Mouse (Mus musculus) adrenal gland, postnatal 4 days (tissue): Measurements from ENCODE around the gene Mark3. TPM values are rescaled to one million over a fixed set of nuclear protein-coding genes. Genes with fewer than 3 reads are reported as not detected.
"Not testable (repeated sequence)": the region's sequence is repeated elsewhere in the genome, so short reads cannot be mapped to it uniquely, and the experiment has no call there.

Experiments
- DNase-seq, 2 experiments: peaks; one replicate each; pipeline ENCODE4 v3.0.0; 2021 to 2022; ENCODE audit warnings: low spot score in 2 of 2, mixed read lengths in 2 of 2
- total RNA-seq, 2 experiments: library from RNA; stranded (reverse); gene quantifications; 2 replicates each; pipeline ENCODE4 v1.2.3; 2021

Gene Mark3
- total RNA-seq, 2 experiments from 2014 or later, result 104 to 111 TPM

DNA sequence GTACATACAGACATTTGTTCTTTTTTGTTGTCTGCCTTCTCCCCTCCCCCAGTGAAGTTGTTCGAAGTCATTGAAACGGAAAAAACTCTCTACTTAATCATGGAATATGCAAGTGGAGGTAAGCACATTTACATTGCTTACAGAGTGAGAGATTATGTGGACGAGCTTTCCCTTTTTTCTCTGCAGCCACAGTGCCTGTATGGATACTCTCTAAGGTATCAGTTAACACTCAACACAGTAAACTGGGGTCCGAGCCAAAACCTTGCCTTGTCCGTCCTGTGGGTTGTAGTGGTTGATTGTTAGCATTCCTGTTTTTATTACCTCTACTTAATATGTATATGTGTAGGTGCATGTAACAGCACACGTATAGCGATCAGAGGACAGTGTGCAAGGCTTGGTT is 43.9 kb downstream of the Mark3 start:
- no peak for DNase-seq

DNA sequence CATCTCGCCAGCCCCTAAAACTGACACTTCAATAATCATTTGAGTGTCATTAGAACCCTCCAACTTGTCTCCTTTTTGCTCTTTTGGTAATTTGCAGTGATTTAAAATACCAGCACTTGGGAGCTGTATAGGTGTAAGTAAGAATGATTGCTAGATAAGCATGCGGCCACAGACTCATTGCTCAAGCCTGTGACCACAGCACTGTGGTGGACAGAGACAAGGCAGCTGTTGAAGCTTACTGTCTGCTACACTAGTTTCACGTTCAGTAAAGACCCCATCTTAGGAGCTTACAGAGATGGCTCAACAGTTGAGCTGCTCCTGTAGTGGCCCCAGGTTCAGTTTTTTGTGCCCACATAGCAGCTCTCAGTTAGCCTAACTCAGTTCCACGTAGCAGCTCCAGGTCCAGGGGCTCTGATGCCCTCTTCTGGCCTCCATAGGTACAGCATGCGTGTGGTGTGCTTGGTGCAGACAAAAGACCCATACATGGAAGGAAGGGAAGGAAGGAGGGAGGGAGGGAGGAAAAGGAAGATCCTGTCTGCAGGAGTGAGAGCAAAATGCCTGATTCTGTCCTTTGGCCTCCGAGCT is 73.8 kb downstream of the Mark3 start:
- peak in 1 of 2 experiments; percentile 21 for DNase-seq

DNA sequence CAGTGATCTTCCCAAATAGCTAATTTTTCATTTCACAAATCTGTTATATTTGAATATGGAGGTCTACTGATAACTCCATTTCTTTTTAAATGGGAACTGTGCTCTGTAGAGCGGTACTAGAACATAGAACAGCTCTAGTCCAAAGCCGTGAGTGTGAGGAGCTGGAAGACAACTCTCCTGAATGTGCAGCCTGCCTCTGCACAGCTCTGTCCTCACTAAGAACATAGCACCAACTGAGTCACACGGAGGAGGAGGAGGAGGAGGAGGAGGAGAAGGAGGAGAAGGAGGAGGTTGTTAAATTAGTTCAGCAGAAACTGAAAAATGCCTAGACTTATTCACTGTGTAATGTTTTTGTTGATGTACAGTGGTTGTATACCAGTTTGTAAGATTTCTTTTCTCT is 78.6 kb downstream of the Mark3 start:
- no peak for DNase-seq

DNA sequence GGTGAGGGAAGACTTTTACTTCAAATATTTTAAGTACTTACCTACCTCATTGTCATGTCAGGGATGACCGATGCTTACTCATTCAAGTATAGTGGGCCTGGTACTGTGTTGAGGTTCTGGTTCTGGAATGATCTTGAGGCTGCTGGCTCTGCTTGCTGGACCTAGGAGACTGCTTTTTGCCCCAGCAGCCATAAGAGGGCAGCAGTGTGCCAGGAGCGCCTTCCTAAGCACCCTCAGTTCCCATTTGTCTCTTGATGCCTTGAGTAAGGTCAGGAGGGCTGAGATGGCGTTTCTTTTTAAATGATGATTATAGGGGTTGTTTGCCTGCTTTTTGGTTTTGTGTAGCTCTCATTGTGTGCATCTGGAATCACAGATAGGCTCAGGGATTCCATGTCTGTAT is 79.1 kb downstream of the Mark3 start:
- no peak for DNase-seq

DNA sequence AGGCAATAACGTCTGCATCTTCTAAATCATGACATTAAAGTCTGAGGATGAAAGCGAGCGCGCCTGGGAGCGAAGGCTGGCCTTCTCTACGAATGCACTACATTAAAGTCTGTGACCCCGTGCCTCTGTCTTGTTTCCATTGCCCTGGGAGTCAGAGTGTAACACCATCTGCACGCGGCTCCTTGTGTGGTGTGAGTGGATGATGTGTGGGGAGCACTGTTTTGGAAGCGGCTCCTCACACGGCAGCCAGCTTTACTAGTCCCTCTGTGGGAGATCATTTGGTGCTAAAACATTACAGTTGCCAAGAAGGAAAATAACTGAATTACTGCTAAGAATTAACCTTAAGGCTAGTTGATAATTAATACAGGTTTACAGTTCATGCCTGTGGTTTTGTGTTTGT is 81.4 kb downstream of the Mark3 start:
- no peak for DNase-seq

DNA sequence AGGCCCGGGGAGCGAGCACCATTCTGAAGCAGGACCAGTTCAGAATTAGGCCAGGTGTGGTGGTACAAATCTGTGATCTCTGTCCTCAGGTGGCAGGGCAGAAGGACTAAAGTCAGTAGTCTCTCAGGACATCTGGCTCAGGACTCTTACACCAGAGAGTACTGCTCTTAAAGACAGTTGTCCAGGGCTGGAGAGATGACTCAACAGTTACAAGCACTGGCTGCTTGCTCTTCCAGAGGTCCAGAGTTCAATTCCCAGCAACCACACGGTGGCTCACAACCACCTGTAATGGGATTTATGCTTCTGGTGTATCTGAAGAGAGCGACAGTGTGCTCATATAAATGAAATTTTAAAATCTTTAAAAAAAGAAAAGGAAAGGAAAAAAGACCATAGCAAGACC is 85.0 kb downstream of the Mark3 start:
- no peak for DNase-seq

DNA sequence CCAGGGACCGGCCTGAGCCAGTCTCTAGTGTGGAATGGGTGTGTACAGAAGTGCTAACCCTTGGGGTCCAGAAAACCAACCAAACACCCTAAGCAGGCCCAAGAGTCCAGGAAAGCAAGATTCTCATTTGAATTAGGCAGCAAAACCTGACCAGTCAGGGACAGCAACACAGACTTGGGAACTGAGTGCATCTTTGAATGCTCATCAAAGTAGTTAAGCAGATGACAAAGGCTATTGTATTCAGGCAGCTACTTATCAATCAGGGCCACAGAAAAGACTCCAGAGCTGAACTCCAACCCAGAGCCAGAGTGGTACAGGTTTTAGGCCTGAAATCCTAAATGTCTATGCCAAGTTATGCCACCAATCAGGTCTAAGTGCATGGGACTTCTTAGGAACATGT is 86.3 kb downstream of the Mark3 start:
- no peak for DNase-seq

DNA sequence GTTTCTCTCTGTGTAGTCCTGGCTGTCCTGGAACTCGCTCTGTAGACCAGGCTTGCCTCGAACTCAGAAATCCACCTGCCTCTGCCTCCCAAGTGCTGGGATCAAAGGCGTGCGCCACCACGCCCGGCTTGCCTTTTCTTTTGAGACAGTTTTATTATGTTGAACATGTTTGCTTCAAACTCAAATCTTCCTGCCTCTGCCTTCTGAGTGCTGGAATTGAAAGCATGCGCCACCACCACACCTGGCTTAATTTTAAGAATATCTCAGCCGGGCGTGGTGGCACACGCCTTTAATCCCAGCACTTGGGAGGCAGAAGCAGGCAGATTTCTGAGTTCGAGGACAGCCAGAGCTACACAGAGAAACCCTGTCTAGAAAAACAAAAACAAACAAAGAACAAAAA is 87.2 kb downstream of the Mark3 start:
- not testable (repeated sequence) for DNase-seq

DNA sequence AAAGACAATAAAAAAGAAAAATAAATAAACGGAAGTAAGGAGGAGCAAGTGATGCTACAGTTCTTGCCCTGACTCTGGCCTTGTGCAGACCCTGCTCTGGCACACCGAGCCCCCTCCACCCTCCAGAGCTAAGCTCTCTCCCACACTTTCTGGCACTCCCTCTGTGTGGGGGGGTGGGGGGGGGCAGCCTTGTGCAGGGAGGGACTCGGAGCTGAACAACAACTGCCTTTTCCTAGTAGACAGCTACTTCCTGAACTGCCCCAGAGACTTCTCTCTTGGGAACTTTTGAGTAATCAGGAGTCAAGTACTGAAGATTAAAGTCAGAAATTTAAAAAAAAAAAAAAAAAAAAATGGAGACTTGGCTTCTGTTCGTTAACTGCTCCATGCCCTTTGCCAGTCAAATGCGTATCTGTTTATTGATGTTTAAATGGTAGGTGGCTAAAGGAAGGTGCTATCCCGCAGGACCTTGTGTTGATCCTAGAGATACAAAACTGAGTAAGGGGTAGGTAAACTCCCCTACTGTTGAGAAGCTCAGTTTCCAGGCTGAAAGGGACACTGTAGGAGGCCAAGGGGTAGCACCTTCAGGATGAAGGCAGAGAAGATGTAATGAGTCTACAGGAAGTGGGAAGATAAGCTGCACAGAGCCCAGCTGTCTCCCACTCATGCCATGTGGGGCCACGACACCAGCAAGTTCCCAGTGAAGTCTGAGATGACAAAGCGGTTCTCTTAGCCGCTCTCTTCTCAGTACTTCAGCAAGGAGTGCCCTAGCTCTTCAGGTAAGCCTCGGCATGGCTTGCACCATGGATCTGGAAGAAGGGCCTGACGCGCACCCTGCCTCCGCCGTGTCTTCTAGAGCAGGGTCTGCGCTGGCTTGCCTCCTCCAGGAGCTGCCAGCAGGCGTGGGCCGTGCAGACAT is 89.2 kb downstream of the Mark3 start:
- no peak for DNase-seq

DNA sequence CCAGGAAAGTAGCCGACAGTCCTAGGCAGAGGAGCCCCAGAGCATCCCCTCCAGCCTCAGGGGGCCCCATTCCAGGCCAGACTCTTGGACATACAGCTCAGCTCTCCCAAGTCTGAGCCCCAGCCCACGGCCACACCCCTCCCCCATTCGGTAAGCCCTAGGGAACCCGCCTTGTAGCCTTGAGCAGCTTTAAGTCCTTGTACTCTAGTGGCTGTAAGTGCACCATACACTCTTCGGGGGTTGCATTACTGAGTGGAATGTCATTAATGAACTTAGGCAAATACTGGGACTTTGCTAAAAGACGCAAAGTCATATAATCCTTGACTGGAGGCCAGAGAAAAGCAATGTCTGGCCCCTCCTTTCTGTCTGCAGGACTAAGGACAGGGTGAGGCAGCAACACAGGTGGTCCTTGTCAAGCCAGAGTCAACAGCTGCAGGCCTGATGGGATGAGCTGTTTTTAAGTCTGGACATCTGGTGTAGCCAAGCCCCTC is 89.9 kb downstream of the Mark3 start:
- DNase-seq, result no peak

DNA sequence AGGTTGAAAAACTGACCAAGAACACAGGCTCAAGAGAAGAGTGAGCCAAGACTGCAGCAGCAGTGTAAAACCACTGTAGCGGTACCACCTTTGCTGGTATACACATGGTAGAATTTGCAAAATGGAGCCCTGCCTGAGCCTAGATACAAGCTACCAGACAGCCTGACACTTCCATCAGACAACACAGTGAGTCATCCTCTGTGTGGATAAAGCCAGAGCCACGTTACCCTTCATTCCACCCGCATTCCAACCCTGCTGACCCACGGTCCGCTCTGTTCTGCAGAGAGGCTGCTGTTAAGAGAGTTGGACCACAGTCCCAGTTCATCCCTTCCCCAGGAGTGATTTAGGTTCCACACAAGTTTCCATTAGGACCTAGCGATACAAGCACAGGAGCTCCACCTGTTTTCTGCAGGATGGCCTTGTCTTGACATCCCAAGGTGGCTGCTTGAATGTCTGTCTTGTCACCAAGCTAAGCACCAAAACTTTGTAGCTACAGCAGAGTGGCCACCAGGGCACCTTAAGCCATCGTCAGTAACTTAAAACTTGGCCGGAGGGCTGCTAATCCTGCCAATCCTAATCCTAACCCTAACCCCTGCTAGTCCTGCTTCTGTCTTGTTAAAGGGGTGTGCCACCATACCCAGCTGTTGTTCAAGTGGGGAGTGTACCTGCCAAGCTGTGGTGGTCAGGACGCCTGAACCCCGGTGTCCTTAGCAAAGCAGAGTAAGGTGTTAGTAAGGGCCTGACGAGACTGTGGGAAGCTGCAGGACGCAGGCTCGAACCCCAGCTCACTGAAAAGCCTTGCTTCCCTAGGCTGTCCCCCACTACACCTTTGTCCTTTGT is 90.9 kb downstream of the Mark3 start:
- DNase-seq, result no peak

DNA sequence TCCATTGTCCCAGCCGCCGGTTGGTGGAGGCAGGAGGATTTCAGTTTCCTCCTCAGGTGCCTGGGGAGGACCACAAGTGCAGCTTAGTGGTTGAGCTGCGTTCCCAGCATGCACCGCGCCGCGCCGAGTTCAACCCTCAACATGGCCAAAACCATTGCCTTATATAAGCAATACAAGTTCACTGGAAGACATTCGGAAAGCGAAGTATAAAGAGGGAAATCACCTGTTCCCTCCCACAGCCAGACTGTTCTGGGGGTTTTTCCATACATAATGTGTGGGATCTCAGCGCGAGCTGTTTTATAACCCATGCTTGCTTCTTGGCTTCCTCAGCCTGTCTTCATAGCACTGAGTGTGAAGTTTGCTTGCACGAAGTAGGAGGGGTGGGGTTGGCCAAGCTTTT is 92.1 kb downstream of the Mark3 start:
- no peak for DNase-seq

DNA sequence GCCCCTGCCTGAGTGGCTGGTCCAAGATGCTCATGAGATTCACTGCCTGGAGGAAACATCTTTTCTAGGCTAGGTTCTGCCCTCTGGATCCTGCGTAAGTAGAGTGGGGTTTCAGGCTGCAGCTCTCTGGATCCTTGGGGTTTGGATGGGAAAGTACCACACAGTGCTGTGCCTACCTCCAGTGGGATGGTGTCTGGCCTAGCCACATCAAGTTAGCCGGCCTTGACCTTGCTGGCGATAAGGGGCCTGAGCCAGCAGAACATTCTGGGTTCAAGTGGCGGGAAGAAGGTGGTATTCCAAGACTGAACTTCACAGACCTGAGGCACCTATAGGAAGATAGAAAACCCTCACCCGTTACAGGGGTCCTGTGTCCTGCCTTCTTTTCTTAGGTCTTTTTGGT is 93.1 kb downstream of the Mark3 start:
- no peak for DNase-seq

DNA sequence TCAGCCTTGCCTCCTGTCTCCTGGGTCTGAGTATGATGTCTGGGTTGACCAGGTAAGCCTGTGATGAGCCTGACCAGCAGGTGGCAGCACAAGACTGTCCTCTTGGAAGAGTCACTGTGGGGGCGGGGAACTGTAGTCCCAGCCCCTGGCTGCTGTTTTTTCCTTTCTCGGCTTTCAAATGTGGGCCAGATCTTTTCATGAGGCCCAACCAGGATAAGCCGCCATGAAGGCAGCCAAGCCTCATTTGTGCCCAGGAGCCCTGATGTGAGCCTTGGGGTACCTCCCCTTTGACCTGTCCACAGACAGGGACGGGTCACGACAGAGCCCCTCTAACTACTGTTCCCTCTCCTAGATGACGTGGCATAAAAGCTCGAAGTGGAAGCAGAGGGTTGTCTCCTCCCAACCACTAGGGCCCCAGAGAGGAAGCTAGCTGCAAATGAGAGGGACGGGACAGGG is 94.2 kb downstream of the Mark3 start:
- peak; percentile 94 to 97 for DNase-seq

DNA sequence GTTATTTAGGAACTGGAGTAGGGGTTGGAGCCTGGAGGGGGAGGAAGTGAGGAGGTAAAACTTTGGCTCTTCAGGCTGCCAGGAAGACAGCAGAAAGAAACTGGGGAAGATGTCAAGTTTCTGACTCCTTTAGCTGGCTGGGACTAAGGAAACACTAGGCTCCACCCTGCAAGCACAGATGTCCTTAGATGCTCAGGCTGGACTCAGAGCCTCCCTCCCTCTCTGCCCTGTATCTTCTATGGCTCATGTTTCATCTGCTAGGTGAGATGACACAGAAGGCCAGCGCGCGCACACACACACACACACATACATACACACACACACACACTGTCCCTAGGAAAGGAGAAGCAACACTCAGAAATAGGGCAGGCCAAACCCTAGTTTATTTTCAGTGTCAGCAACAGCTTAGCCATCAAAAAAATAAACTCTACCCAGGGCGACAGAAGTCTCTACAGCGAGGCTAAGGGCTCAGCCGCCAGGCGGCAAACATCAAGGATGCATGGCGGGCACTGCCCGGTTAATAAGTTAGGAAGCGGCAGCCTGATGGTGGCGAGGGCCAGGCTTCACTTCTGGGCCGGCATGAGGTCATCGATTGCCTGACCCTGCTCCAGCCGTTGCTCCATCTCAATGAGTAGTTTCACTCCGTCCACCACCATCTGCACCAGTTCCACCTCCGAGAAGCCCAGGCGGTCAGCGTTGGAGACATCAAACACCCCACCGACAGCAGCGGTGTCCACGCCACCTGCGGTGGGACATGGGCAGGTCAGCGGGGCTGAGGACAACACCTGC is 94.9 kb downstream of the Mark3 start:
- DNase-seq, result no peak

DNA sequence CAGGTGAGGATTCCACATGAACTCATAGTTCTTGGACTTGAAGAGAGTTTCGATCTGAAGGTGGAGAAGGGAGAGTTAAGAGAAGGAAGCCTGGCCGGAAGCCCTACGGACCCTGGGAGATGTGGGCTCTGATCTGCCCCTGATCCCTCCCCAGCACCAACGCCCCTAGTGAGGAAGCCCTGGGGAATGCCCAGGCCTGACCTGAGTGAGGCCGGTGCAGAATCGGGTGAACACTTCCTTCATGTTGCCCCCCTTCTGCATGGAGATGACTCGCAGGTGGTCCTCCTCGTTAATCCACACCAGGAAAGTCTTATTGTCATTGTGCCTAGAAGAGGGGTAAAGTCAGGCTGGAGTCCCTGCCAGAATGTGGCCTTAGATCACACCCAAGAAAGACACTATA is 95.6 kb downstream of the Mark3 start:
- DNase-seq, result no peak

DNA sequence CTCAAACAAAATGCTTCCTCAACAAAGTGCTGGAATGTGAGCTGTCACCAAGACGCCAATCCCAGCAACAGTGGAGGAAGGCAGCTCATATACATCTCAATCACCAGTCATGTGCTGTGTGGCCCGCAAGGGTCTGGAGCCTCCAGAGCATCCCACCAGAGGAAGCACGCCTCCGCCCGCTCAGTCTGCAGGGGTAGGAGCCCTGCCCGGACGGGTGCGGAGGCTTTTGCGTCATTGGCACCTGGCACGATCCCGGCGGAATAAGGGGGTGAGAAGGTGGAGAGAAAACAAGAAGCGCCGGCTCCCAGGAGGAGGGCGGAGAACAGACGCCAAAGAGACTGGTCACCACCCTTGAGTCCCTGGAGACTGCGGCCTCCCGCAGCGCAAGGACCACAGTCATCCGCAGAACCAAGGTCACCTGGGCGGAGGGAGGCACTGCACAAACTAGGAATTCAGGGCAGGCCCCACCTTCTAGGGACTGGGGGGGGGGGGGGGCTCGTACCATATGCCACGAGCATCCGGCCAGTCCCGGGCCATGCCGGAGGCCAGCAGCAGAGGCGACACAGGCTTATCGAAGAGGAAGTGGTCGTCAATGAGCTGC is 96.1 kb downstream of the Mark3 start:
- no peak for DNase-seq

DNA sequence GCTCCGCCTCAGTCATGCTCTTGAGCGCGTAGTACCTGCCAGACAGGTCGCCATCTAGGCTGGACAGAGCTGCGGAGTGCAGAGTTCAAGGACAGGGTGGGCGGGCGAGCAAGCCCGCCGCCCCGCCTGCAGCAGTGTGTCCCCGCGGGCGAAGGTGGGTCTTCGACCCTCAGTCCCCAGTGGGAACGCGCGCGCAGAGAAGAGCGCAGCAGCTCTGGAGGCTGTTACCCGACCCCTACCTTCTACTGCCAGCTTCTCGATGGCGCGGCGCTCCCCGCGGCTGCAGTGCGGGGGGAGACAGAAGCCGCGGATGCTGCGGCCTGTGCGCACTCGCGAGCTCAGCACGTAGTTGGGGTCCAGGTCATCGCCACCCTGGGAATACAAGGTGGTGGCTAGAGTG is 96.7 kb downstream of the Mark3 start:
- no peak for DNase-seq

DNA sequence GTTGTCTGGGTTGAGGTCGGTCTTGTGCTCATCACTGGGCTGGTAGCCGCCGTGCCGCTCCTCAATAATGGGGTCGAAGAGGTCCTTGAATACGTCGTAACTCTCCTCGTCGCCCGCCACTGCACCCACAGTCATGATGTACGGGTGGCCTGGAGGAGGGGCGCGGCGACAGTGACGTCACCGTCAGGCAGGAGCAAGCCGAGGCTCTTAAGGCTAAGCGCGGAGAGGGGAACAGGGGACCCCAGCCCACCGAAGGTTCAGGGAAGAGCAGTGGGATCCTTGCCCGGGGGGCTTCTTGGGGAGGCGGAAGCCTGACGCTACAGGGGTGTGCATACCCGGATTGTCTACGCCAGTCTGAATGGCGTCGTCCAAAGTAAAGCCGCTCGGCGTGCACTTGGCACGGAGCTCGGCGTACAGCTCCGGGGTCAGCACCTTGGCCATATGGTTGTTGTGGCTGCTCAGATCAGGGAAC is 97.1 kb downstream of the Mark3 start:
- no peak for DNase-seq

DNA sequence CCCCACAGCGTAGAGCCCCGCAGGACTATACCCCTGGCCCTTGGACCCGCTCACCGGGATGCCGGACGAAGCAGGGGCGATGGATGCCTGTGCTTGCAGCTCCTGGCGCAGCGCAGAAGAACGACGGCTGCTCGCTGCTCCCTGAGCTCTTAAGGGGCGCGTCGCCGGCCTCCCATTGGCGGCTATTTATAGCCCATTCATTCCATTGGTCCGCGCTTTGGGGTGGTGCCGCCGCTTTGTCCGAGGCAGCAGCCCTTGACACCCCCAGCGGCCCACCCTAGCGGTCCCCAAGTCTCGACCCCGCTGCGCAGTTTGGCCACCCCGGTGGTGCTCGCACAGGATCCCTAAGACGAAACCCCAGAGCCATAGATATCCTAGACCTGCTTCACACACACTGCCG is 97.9 kb downstream of the Mark3 start, which contains the start of gene Ckb:
Gene Ckb, minus strand, starts transcription at position 163 of the 400 bp plus-strand sequence.
- DNase-seq, result no peak
